In genomic region chr10:85386605-85387218, GRCm38 (mm10) we compare ENCODE assay signal across 8 mouse cellular contexts. TPM values are rescaled to one million over a fixed set of nuclear protein-coding genes. Genes with fewer than 3 reads are reported as not detected.
DNase-seq lines count a peak whose midpoint lies in the region; ATAC-seq and TF ChIP-seq lines count a peak whose summit lies in the region.

Gene Btbd11, plus strand, starts transcription at chr10:85386814.

- TF ChIP-seq CTCF in G1E (IDR thresholded peaks at IDR 0.05; ENCODE audit: low read depth, low read length), result no peak
- TF ChIP-seq CTCF in lung, postnatal 0 days (IDR thresholded peaks at IDR 0.05), result peak; percentile 45

- DNase-seq in G1E (ENCODE audit: low spot score), result no peak
- DNase-seq in cerebellum, adult 9-10 months, result peak; percentile 93
- DNase-seq in frontal cortex, postnatal 10 days (ENCODE audit: low spot score in 2 of 2), result peak; percentile 80 to 86
- peak; percentile 75 to 85 for DNase-seq in layer of hippocampus, postnatal 10 days (ENCODE audit: low spot score in 2 of 2)
- DNase-seq in lung, postnatal 0 days (ENCODE audit: low spot score), result peak; percentile 97
- peak; percentile 76 for DNase-seq in ovary, postnatal 14 days (ENCODE audit: low spot score)
- peak; percentile 83 to 86 for DNase-seq in thymus, postnatal 10 days (ENCODE audit: low spot score in 2 of 2)

- no peaks in the 10 kb centered on the region for H3K4me1 ChIP-seq in G1E (ENCODE audit: insufficient read depth, low read depth, low read length)
- peaks cover 24% of the 10 kb centered on the region for H3K4me1 ChIP-seq in hindbrain, embryonic 12.5 days
- H3K4me1 ChIP-seq in lung, postnatal 0 days (ENCODE audit: insufficient read depth, low read depth, low read length), result peaks cover 15% of the 10 kb centered on the region; the same call in 1 of the 2 replicates

- no peak for TF ChIP-seq EP300 in lung, postnatal 0 days (IDR thresholded peaks at IDR 0.05)

- H3K4me3 ChIP-seq in G1E (ENCODE audit: low read depth, low read length), result peak within 1 kb of the TSS; percentile 35; the same call in 1 of the 2 replicates
- H3K4me3 ChIP-seq in hindbrain, embryonic 12.5 days, result peak within 1 kb of the TSS; percentile 48
- peak within 1 kb of the TSS; percentile 50 for H3K4me3 ChIP-seq in lung, postnatal 0 days (ENCODE audit: low read depth, low read length)

- H3K4me2 ChIP-seq in hindbrain, embryonic 12.5 days (replicated peaks), result peak within 1 kb of the TSS; percentile 91
- peak within 1 kb of the TSS; percentile 97 for H3K4me2 ChIP-seq in lung, postnatal 0 days (replicated peaks; ENCODE audit: low read depth, low read length)

- peak within 1 kb of the TSS; percentile 69 for H3K9ac ChIP-seq in hindbrain, embryonic 12.5 days
- no peak within 1 kb of the TSS for H3K9ac ChIP-seq in lung, postnatal 0 days (replicated peaks; ENCODE audit: low read depth)

- no peak for ATAC-seq in G1E (ENCODE audit: extremely low read depth, insufficient number of reproducible peaks, low FRiP score, poor library complexity, severe bottlenecking)
- peak; percentile 93 for ATAC-seq in hindbrain, embryonic 12.5 days (ENCODE audit: low FRiP score)
- ATAC-seq in lung, postnatal 0 days, result peak; percentile 98

- peak within 1 kb of the TSS; percentile 74 for H3K27ac ChIP-seq in hindbrain, embryonic 12.5 days
- no peak within 1 kb of the TSS for H3K27ac ChIP-seq in lung, postnatal 0 days (ENCODE audit: low read length)

- H3K27me3 ChIP-seq in G1E (ENCODE audit: insufficient read depth, low read length), result no peaks in the 10 kb centered on the region
- H3K27me3 ChIP-seq in hindbrain, embryonic 12.5 days, result peaks cover 9% of the 10 kb centered on the region
- peaks cover 26% of the 10 kb centered on the region for H3K27me3 ChIP-seq in lung, postnatal 0 days (replicated peaks; ENCODE audit: insufficient read depth, low read length)

- H3K9me3 ChIP-seq in G1E (replicated peaks), result peaks cover 78% of the 10 kb centered on the region
- H3K9me3 ChIP-seq in hindbrain, embryonic 12.5 days (replicated peaks), result no peaks in the 10 kb centered on the region
- H3K9me3 ChIP-seq in lung, postnatal 0 days (ENCODE audit: low read length), result no peaks in the 10 kb centered on the region

- WGBS in hindbrain, embryonic 12.5 days, result 0% methylated on average over 45 of the region's 46 CpGs
- 0% methylated on average over 43 of the region's 46 CpGs for WGBS in lung, postnatal 0 days

- H3K36me3 ChIP-seq in G1E (replicated peaks), result no peaks in the 10 kb centered on the region
- no peaks in the 10 kb centered on the region for H3K36me3 ChIP-seq in hindbrain, embryonic 12.5 days
- H3K36me3 ChIP-seq in lung, postnatal 0 days (ENCODE audit: insufficient read depth, low read length), result no peaks in the 10 kb centered on the region

RNA-seq across cellular contexts. Expression of gene Btbd11, which starts in this region (rescaled TPM):
- total RNA-seq in G1E (2014; fragmentation: Nextera tagmentation), result not detected in 2 replicates
- total RNA-seq in G1E (2017), result 0.12 and 0.16 TPM in 2 replicates
- not detected in 2 replicates for polyA plus RNA-seq in G1E (2012)
- 11.2 and 13.9 TPM in 2 replicates for polyA plus RNA-seq in hindbrain, embryonic 12.5 days (2016; fragmentation: Nextera tagmentation; extraction: Ambion mirVana)
- total RNA-seq in layer of hippocampus, postnatal 10 days (2021), result 10 to 100 TPM; 17.6 to 18.5 TPM
- polyA plus RNA-seq in lung, postnatal 0 days (2015; fragmentation: Nextera tagmentation; extraction: Ambion mirVana), result 0.61 and 0.98 TPM in 2 replicates

Comparison
In these comparisons a context has a peak if more than half of its experiments do, and no peak if none do; other contexts are left out.
1. RNA of gene Btbd11 (total RNA-seq): 17.6 to 18.5 TPM in layer of hippocampus, postnatal 10 days; 0.12 to 0.16 TPM in G1E; every median in the first group is over 10 times any median in the second.
2. Peak in DNase-seq, ATAC-seq, H3K4me3 ChIP-seq and H3K4me2 ChIP-seq in lung, postnatal 0 days; RNA of the gene not detected or under 1 TPM.
3. Peak in every context shown above with its lines, with median percentiles within 50 percentile points of each other: H3K4me3 ChIP-seq.